Mouse (Mus musculus) neural tube, embryonic 10.5 days (tissue): ENCODE measurements around the gene Gm572.

Source experiments
- DNase-seq: peaks from one replicate; pipeline ENCODE4 v3.0.0-alpha.2; 2017; ENCODE audit warnings: low spot score; ENCODE audit errors: extremely low spot score

The Gm572 gene

GRCm38 (mm10) chr4:148714739-148715138 lies 71.6 kb downstream of the Gm572 start:
- DNase-seq = no peak

- DNase-seq = no peak
Observed at GRCm38 (mm10) chr4:148715396-148715795, 72.3 kb downstream of the Gm572 start.
